Mouse (Mus musculus) bone marrow, adult 2 months (tissue): ENCODE results near the gene Cpa2.

ENCODE experiments used
- CTCF ChIP-seq: fragments of 200-500 bp; IDR thresholded peaks from 2 replicates; pipeline ENCODE4 v1.5.1; 2011; ENCODE audit warnings: low read length, control low read depth; ENCODE audit not compliant: control insufficient read depth, insufficient read depth
- POLR2A ChIP-seq: fragments of 200-500 bp; IDR thresholded peaks from 2 replicates; pipeline ENCODE4 v1.6.1; 2011; ENCODE audit warnings: low read depth, mild to moderate bottlenecking, control low read depth, low read length, borderline replicate concordance; ENCODE audit not compliant: control insufficient read depth

- TF ChIP-seq CTCF = no peak
- no peak for TF ChIP-seq POLR2A
Measured at GRCm38 (mm10) chr6:30610710-30611109, 69.3 kb downstream of the Cpa2 start, which contains the start of gene Cpa5.
